Mouse (Mus musculus): ENCODE data around the gene Psmd2. TPM values are rescaled to one million over a fixed set of nuclear protein-coding genes. Genes with fewer than 3 reads are reported as not detected.
A peak's percentile ranks its signal among the peaks of the same experiment; 100 is the strongest.

Psmd2 gene
- polyA plus RNA-seq, 1 experiment from 2014 or later, result 275 TPM

- Histone ChIP-seq H3K4me3 (ENCODE audit: low read depth, low read length) (peak within 1 kb of the TSS; percentile 65), H3K9ac (replicated peaks; ENCODE audit: low read depth, low read length) (peak within 1 kb of the TSS; percentile 53), H3K27ac (ENCODE audit: low read length) (peak within 1 kb of the TSS; percentile 52; the same call in 1 of the 2 replicates), H3K9me3 (ENCODE audit: control insufficient read depth, low read depth, low read length) (no peaks in the 10 kb centered on the region), H3K36me3 (ENCODE audit: control insufficient read depth, insufficient read depth, low read length) (no peaks in the 10 kb centered on the region), H3K4me1 (ENCODE audit: control insufficient read depth, insufficient read depth, low read length) (peaks cover 8% of the 10 kb centered on the region; the same call in 1 of the 2 replicates), H3K27me3 (ENCODE audit: control insufficient read depth, insufficient read depth, low read length) (peaks cover 12% of the 10 kb centered on the region), H3K4me2 (replicated peaks; ENCODE audit: low read depth, low read length) (peak within 1 kb of the TSS; percentile 98)
- peak; percentile 44 for ATAC-seq (ENCODE audit: insufficient number of reproducible peaks, insufficient read depth, low FRiP score, low read depth)
- WGBS, result under 1% methylated on average over 82 of the region's 92 CpGs
Measured at GRCm38 (mm10) chr16:20621191-20621990, 30.1 kb upstream of the Psmd2 start, which contains the start of gene Camk2n2. TSS of gene Camk2n2 (minus strand) at chr16:20621287.

GRCm38 (mm10) chr16:20621991-20622685, 29.3 kb upstream of the Psmd2 start:
- Histone ChIP-seq H3K27me3 (ENCODE audit: control insufficient read depth, insufficient read depth, low read length) (peaks cover 12% of the 10 kb centered on the region), H3K4me1 (ENCODE audit: control insufficient read depth, insufficient read depth, low read length) (peaks cover 8% of the 10 kb centered on the region; the same call in 1 of the 2 replicates), H3K27ac (ENCODE audit: low read length) (0 out of 2 replicates have a peak overlapping the region, but pooled peaks have one; percentile 52), H3K9me3 (ENCODE audit: control insufficient read depth, low read depth, low read length) (no peaks in the 10 kb centered on the region), H3K9ac (replicated peaks; ENCODE audit: low read depth, low read length) (peak overlapping the region; percentile 53), H3K4me2 (replicated peaks; ENCODE audit: low read depth, low read length) (peak overlapping the region; percentile 98), H3K4me3 (ENCODE audit: low read depth, low read length) (peak overlapping the region; percentile 65), H3K36me3 (ENCODE audit: control insufficient read depth, insufficient read depth, low read length) (no peaks in the 10 kb centered on the region)
- under 1% methylated on average over 37 of the region's 37 CpGs for WGBS
- ATAC-seq (ENCODE audit: insufficient number of reproducible peaks, insufficient read depth, low FRiP score, low read depth), result peak; percentile 54

GRCm38 (mm10) chr16:20623211-20623610, 28.2 kb upstream of the Psmd2 start:
- Histone ChIP-seq H3K9me3 (ENCODE audit: control insufficient read depth, low read depth, low read length) (no peaks in the 10 kb centered on the region), H3K4me3 (ENCODE audit: low read depth, low read length) (no peak overlapping the region), H3K36me3 (ENCODE audit: control insufficient read depth, insufficient read depth, low read length) (no peaks in the 10 kb centered on the region), H3K27ac (ENCODE audit: low read length) (no peak overlapping the region), H3K27me3 (ENCODE audit: control insufficient read depth, insufficient read depth, low read length) (peaks cover 12% of the 10 kb centered on the region), H3K4me1 (ENCODE audit: control insufficient read depth, insufficient read depth, low read length) (peaks cover 8% of the 10 kb centered on the region; the same call in 1 of the 2 replicates), H3K9ac (replicated peaks; ENCODE audit: low read depth, low read length) (no peak overlapping the region), H3K4me2 (replicated peaks; ENCODE audit: low read depth, low read length) (no peak overlapping the region)
- WGBS, result 43% methylated on average over 2 of the region's 2 CpGs
- ATAC-seq (ENCODE audit: insufficient number of reproducible peaks, insufficient read depth, low FRiP score, low read depth), result no peak

GRCm38 (mm10) chr16:20628871-20629391, 22.5 kb upstream of the Psmd2 start:
- ATAC-seq (ENCODE audit: insufficient number of reproducible peaks, insufficient read depth, low FRiP score, low read depth), result no peak
- H3K9me3 ChIP-seq (ENCODE audit: control insufficient read depth, low read depth, low read length), result no peaks in the 10 kb centered on the region
- no peak overlapping the region for H3K9ac ChIP-seq (replicated peaks; ENCODE audit: low read depth, low read length)
- H3K4me3 ChIP-seq (ENCODE audit: low read depth, low read length), result no peak overlapping the region
- WGBS, result 54% methylated on average over 11 of the region's 11 CpGs
- 0 out of 2 replicates have a peak, but pooled peaks cover 3% of the 10 kb centered on the region for H3K27me3 ChIP-seq (ENCODE audit: control insufficient read depth, insufficient read depth, low read length)
- H3K27ac ChIP-seq (ENCODE audit: low read length), result no peak overlapping the region
- H3K4me1 ChIP-seq (ENCODE audit: control insufficient read depth, insufficient read depth, low read length), result no peaks in the 10 kb centered on the region
- no peak overlapping the region for H3K4me2 ChIP-seq (replicated peaks; ENCODE audit: low read depth, low read length)
- no peaks in the 10 kb centered on the region for H3K36me3 ChIP-seq (ENCODE audit: control insufficient read depth, insufficient read depth, low read length)

- peak within 1 kb of the TSS; percentile 85 for H3K4me2 ChIP-seq (replicated peaks; ENCODE audit: low read depth, low read length)
- no peak for ATAC-seq (ENCODE audit: insufficient number of reproducible peaks, insufficient read depth, low FRiP score, low read depth)
- no peaks in the 10 kb centered on the region for H3K4me1 ChIP-seq (ENCODE audit: control insufficient read depth, insufficient read depth, low read length)
- no peak within 1 kb of the TSS for H3K27ac ChIP-seq (ENCODE audit: low read length)
- WGBS, result 7% methylated on average over 52 of the region's 54 CpGs
- H3K9ac ChIP-seq (replicated peaks; ENCODE audit: low read depth, low read length), result peak within 1 kb of the TSS; percentile 38
- peak within 1 kb of the TSS; percentile 46 for H3K4me3 ChIP-seq (ENCODE audit: low read depth, low read length)
- H3K27me3 ChIP-seq (ENCODE audit: control insufficient read depth, insufficient read depth, low read length), result 0 out of 2 replicates have a peak, but pooled peaks cover 3% of the 10 kb centered on the region
- no peaks in the 10 kb centered on the region for H3K36me3 ChIP-seq (ENCODE audit: control insufficient read depth, insufficient read depth, low read length)
- H3K9me3 ChIP-seq (ENCODE audit: control insufficient read depth, low read depth, low read length), result no peaks in the 10 kb centered on the region
Measured at GRCm38 (mm10) chr16:20629731-20630634, 21.5 kb upstream of the Psmd2 start, which contains the start of gene Ece2. TSS of gene Ece2 (plus strand) at chr16:20629828.

GRCm38 (mm10) chr16:20637410-20637809, 14.0 kb upstream of the Psmd2 start:
- ATAC-seq (ENCODE audit: insufficient number of reproducible peaks, insufficient read depth, low FRiP score, low read depth), result no peak; the same call in 1 of the 2 replicates
- WGBS, result 72% methylated on average over 8 of the region's 8 CpGs
- H3K9me3 ChIP-seq (ENCODE audit: control insufficient read depth, low read depth, low read length), result no peaks in the 10 kb centered on the region
- H3K4me2 ChIP-seq (replicated peaks; ENCODE audit: low read depth, low read length), result no peak overlapping the region
- H3K9ac ChIP-seq (replicated peaks; ENCODE audit: low read depth, low read length), result no peak overlapping the region
- H3K36me3 ChIP-seq (ENCODE audit: control insufficient read depth, insufficient read depth, low read length), result no peaks in the 10 kb centered on the region
- no peak overlapping the region for H3K4me3 ChIP-seq (ENCODE audit: low read depth, low read length)
- H3K4me1 ChIP-seq (ENCODE audit: control insufficient read depth, insufficient read depth, low read length), result no peaks in the 10 kb centered on the region
- no peaks in the 10 kb centered on the region for H3K27me3 ChIP-seq (ENCODE audit: control insufficient read depth, insufficient read depth, low read length)
- no peak overlapping the region for H3K27ac ChIP-seq (ENCODE audit: low read length)

- no peaks in the 10 kb centered on the region for H3K9me3 ChIP-seq (ENCODE audit: control insufficient read depth, low read depth, low read length)
- no peak overlapping the region for H3K9ac ChIP-seq (replicated peaks; ENCODE audit: low read depth, low read length)
- H3K27ac ChIP-seq (ENCODE audit: low read length), result no peak overlapping the region
- H3K27me3 ChIP-seq (ENCODE audit: control insufficient read depth, insufficient read depth, low read length), result no peaks in the 10 kb centered on the region
- no peaks in the 10 kb centered on the region for H3K36me3 ChIP-seq (ENCODE audit: control insufficient read depth, insufficient read depth, low read length)
- H3K4me2 ChIP-seq (replicated peaks; ENCODE audit: low read depth, low read length), result no peak overlapping the region
- WGBS, result 82% methylated on average over 8 of the region's 8 CpGs
- no peaks in the 10 kb centered on the region for H3K4me1 ChIP-seq (ENCODE audit: control insufficient read depth, insufficient read depth, low read length)
- H3K4me3 ChIP-seq (ENCODE audit: low read depth, low read length), result no peak overlapping the region
- no peak for ATAC-seq (ENCODE audit: insufficient number of reproducible peaks, insufficient read depth, low FRiP score, low read depth)
Measured at GRCm38 (mm10) chr16:20638367-20638766, 13.1 kb upstream of the Psmd2 start.

Data from stomach, embryonic 14.5 days (tissue).